In genomic region chr8:69790364-69790763, GRCm38 (mm10) we compare ENCODE assay signal across 8 mouse cellular contexts. TPM values are rescaled to one million over a fixed set of nuclear protein-coding genes. Genes with fewer than 3 reads are reported as not detected.
DNase-seq lines count a peak whose midpoint lies in the region; ATAC-seq and TF ChIP-seq lines count a peak whose summit lies in the region.

No protein-coding gene starts in this region.

- TF ChIP-seq POLR2A in heart, adult 2 months (IDR thresholded peaks at IDR 0.05; ENCODE audit: insufficient read depth, low read depth, low read length) = no peak

- H3K4me2 ChIP-seq in hindbrain, postnatal 0 days (ENCODE audit: low read depth, low read length) = peak overlapping the region; percentile 86
- H3K4me2 ChIP-seq in midbrain, embryonic 16.5 days (ENCODE audit: low read length) = peak overlapping the region; percentile 90

- H3K9me3 ChIP-seq in hindbrain, postnatal 0 days (ENCODE audit: low read length) = no peaks in the 10 kb centered on the region
- no peaks in the 10 kb centered on the region for H3K9me3 ChIP-seq in midbrain, embryonic 16.5 days (replicated peaks; ENCODE audit: control insufficient read depth, low read length, poor library complexity, severe bottlenecking)

- intact Hi-C loops in heart, adult 2 months (cut with DNase I) = loop anchor here (2.0 to 5.0 kb wide), 4 partner anchors 16 to 163 kb away; partner anchors contain the start of genes Gm20422, Zfp868 and Zfp963

- peak overlapping the region; percentile 98 for H3K4me3 ChIP-seq in heart, adult 2 months
- peak overlapping the region; percentile 91 for H3K4me3 ChIP-seq in hindbrain, postnatal 0 days (ENCODE audit: low read length)
- peak overlapping the region; percentile 100 for H3K4me3 ChIP-seq in midbrain, embryonic 16.5 days (ENCODE audit: low read depth, low read length)

- H3K4me1 ChIP-seq in heart, adult 2 months (ENCODE audit: control insufficient read depth, insufficient read depth, low read length) = no peaks in the 10 kb centered on the region; the same call in none of the 2 replicates
- peaks cover 15% of the 10 kb centered on the region; the same call in 1 of the 2 replicates for H3K4me1 ChIP-seq in hindbrain, postnatal 0 days (ENCODE audit: insufficient read depth, low read length)
- H3K4me1 ChIP-seq in midbrain, embryonic 16.5 days (ENCODE audit: control insufficient read depth, insufficient read depth, low read length) = peaks cover 19% of the 10 kb centered on the region

- peak overlapping the region; percentile 91 for H3K27ac ChIP-seq in heart, adult 2 months
- peak overlapping the region; percentile 87; the same call in 1 of the 2 replicates for H3K27ac ChIP-seq in hindbrain, postnatal 0 days
- H3K27ac ChIP-seq in midbrain, embryonic 16.5 days (ENCODE audit: low read length) = peak overlapping the region; percentile 82

- peaks cover 3% of the 10 kb centered on the region; the same call in 1 of the 2 replicates for H3K36me3 ChIP-seq in heart, adult 2 months (ENCODE audit: control insufficient read depth, insufficient read depth, low read length)
- peaks cover 8% of the 10 kb centered on the region for H3K36me3 ChIP-seq in hindbrain, postnatal 0 days (ENCODE audit: insufficient read depth, low read length)
- H3K36me3 ChIP-seq in midbrain, embryonic 16.5 days (ENCODE audit: control insufficient read depth, insufficient read depth, low read length) = peaks cover 2% of the 10 kb centered on the region; the same call in 1 of the 2 replicates

- no peaks in the 10 kb centered on the region for H3K27me3 ChIP-seq in heart, adult 2 months (ENCODE audit: control insufficient read depth, insufficient read depth, low read length)
- no peaks in the 10 kb centered on the region for H3K27me3 ChIP-seq in hindbrain, postnatal 0 days (ENCODE audit: insufficient read depth, low read length)
- H3K27me3 ChIP-seq in midbrain, embryonic 16.5 days (ENCODE audit: control insufficient read depth, insufficient read depth, low read depth, low read length) = no peaks in the 10 kb centered on the region

- no peak for TF ChIP-seq EP300 in heart, adult 2 months (IDR thresholded peaks at IDR 0.05; ENCODE audit: insufficient read depth, low read depth, low read length)

- no peak for DNase-seq in heart, adult 2 months
- no peak for DNase-seq in heart, adult 9 months (ENCODE audit: low spot score in 2 of 2)
- peak; percentile 46 for DNase-seq in thymus, postnatal 4 days
- no peak for DNase-seq in thymus, adult 18-20 months
- no peak for DNase-seq in hindbrain, postnatal 0 days (ENCODE audit: low spot score)
- DNase-seq in adrenal gland, adult 18-20 months (ENCODE audit: low spot score in 2 of 2) = no peak
- no peak for DNase-seq in cerebellum, postnatal 4 days (ENCODE audit: low spot score in 2 of 2)

- peak; percentile 10; the same call in 1 of the 2 replicates for ATAC-seq in hindbrain, postnatal 0 days
- peak; percentile 44 for ATAC-seq in midbrain, embryonic 16.5 days

- peaks cover 3% of the 10 kb centered on the region for H3K79me2 ChIP-seq in heart, adult 2 months (replicated peaks; ENCODE audit: control insufficient read depth, insufficient read depth, low read length)

- WGBS in heart, adult 2 months = 19% methylated on average over 11 of the region's 11 CpGs
- WGBS in hindbrain, postnatal 0 days = 37% methylated on average over 11 of the region's 11 CpGs
- 35% methylated on average over 11 of the region's 11 CpGs for WGBS in midbrain, embryonic 16.5 days

- TF ChIP-seq CTCF in heart, adult 2 months (IDR thresholded peaks at IDR 0.05) = no peak
- TF ChIP-seq CTCF in hindbrain, postnatal 0 days (IDR thresholded peaks at IDR 0.05; ENCODE audit: low read depth) = no peak

- no peak overlapping the region for H3K9ac ChIP-seq in heart, adult 2 months (ENCODE audit: low read depth, low read length)
- peak overlapping the region; percentile 94 for H3K9ac ChIP-seq in hindbrain, postnatal 0 days (replicated peaks; ENCODE audit: low read length)
- peak overlapping the region; percentile 98 for H3K9ac ChIP-seq in midbrain, embryonic 16.5 days (ENCODE audit: low read depth, low read length)

RNA-seq across cellular contexts. Expression of gene Atp13a1, which starts 0.6 kb away (rescaled TPM):
- total RNA-seq in heart, adult 2 months (2021) = 10 to 100 TPM; 12.9 to 14.7 TPM
- 25.7 and 26.5 TPM in 2 replicates for polyA plus RNA-seq in heart, adult 2 months (2012; rRNA removed)
- total RNA-seq in hindbrain, postnatal 0 days (2014; rRNA removed) = 85.9 and 93.1 TPM in 2 replicates
- 38.9 and 39.1 TPM in 2 replicates for polyA plus RNA-seq in hindbrain, postnatal 0 days (2015; fragmentation: Nextera tagmentation; extraction: Ambion mirVana)
- polyA plus RNA-seq in midbrain, embryonic 16.5 days (2015; fragmentation: Nextera tagmentation; extraction: Ambion mirVana) = 55.5 and 57.1 TPM in 2 replicates
- 10 to 100 TPM; 34.0 to 42.8 TPM for total RNA-seq in adrenal gland, adult 18-20 months (2021)

RNA-seq across cellular contexts. Expression of gene Zfp866, which starts 0.6 kb away (rescaled TPM):
- total RNA-seq in heart, adult 2 months (2021) = 10 to 100 TPM; 15.6 to 16.1 TPM
- polyA plus RNA-seq in heart, adult 2 months (2012; rRNA removed) = 8.5 and 16.0 TPM in 2 replicates
- 38.6 and 39.8 TPM in 2 replicates for total RNA-seq in hindbrain, postnatal 0 days (2014; rRNA removed)
- 18.5 and 18.6 TPM in 2 replicates for polyA plus RNA-seq in hindbrain, postnatal 0 days (2015; fragmentation: Nextera tagmentation; extraction: Ambion mirVana)
- polyA plus RNA-seq in midbrain, embryonic 16.5 days (2015; fragmentation: Nextera tagmentation; extraction: Ambion mirVana) = 38.8 and 44.3 TPM in 2 replicates
- total RNA-seq in adrenal gland, adult 18-20 months (2021) = 10 to 100 TPM; 20.1 to 24.1 TPM

RNA-seq across cellular contexts. Expression of gene Gm20422, which starts 15.7 kb away (rescaled TPM):
- 1 to 10 TPM in 1 of 2 experiments, under 1 TPM in 1; 0.47 to 2.1 TPM for total RNA-seq in heart, adult 2 months (2021)
- 0.64 TPM in 1 of 2 replicates, not detected in the other for polyA plus RNA-seq in heart, adult 2 months (2012; rRNA removed)
- not detected in 2 replicates for total RNA-seq in hindbrain, postnatal 0 days (2014; rRNA removed)
- 0.34 and 0.61 TPM in 2 replicates for polyA plus RNA-seq in hindbrain, postnatal 0 days (2015; fragmentation: Nextera tagmentation; extraction: Ambion mirVana)
- polyA plus RNA-seq in midbrain, embryonic 16.5 days (2015; fragmentation: Nextera tagmentation; extraction: Ambion mirVana) = 0.31 and 0.83 TPM in 2 replicates
- under 1 TPM in 1 of 2 experiments, not detected in 1; 0.64 TPM for total RNA-seq in adrenal gland, adult 18-20 months (2021)

RNA-seq across cellular contexts. Expression of gene Gmip, which starts 18.1 kb away (rescaled TPM):
- 1 to 10 TPM; 4.6 to 4.8 TPM for total RNA-seq in heart, adult 2 months (2021)
- polyA plus RNA-seq in heart, adult 2 months (2012; rRNA removed) = 6.6 and 10.9 TPM in 2 replicates
- total RNA-seq in hindbrain, postnatal 0 days (2014; rRNA removed) = 28.8 and 42.7 TPM in 2 replicates
- polyA plus RNA-seq in hindbrain, postnatal 0 days (2015; fragmentation: Nextera tagmentation; extraction: Ambion mirVana) = 23.6 and 27.9 TPM in 2 replicates
- 40.3 and 42.1 TPM in 2 replicates for polyA plus RNA-seq in midbrain, embryonic 16.5 days (2015; fragmentation: Nextera tagmentation; extraction: Ambion mirVana)
- total RNA-seq in adrenal gland, adult 18-20 months (2021) = 10 to 100 TPM in 1 of 2 experiments, 1 to 10 TPM in 1; 8.3 to 10.6 TPM

RNA-seq across cellular contexts. Expression of gene Lpar2, which starts 31.9 kb away (rescaled TPM):
- under 1 TPM; 0.18 to 0.25 TPM for total RNA-seq in heart, adult 2 months (2021)
- polyA plus RNA-seq in heart, adult 2 months (2012; rRNA removed) = 0.32 and 0.53 TPM in 2 replicates
- 5.2 and 5.4 TPM in 2 replicates for total RNA-seq in hindbrain, postnatal 0 days (2014; rRNA removed)
- 0.45 and 0.50 TPM in 2 replicates for polyA plus RNA-seq in hindbrain, postnatal 0 days (2015; fragmentation: Nextera tagmentation; extraction: Ambion mirVana)
- polyA plus RNA-seq in midbrain, embryonic 16.5 days (2015; fragmentation: Nextera tagmentation; extraction: Ambion mirVana) = 0.69 and 0.88 TPM in 2 replicates
- total RNA-seq in adrenal gland, adult 18-20 months (2021) = 1 to 10 TPM; 1.8 to 2.0 TPM
